Mouse (Mus musculus): ENCODE data around the gene Mpz.

DNA sequence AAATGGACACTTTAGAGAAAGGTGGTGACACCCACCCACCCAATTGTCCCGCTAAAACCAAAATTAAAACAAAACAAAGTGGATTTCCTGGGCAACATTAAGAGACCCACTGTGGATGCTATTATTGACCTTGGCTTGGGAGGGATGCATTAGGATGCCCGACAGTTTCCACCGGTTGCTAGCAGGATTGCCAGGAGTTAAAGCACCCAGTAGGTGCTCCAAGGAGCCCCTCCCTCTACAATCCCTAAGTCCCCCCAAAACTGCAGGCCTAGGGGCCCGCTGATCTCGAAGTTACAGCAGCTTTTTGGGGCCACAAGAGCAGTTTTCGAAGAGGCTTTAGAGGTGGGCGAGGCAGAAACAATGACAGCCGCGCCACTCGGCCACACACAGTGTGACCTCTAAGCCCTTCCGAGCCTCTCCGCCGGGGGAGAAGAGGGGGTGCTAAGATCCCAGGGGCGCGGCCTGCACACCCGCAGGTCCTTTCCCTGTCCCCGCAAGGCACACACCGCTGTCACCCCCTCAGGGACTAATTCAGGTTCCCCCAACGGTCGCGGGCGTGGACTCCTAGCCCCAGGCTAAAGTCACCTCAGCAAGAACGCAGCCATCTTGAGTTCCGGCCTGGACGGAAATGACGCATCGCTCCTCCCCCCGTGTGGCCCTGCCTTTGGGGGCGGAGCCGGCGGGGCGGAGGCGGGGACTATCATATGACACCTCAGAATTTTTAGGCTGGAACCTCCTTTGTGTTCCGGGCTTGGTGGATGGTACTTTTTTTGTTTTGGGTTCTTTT, at the start of gene Mpz, which contains the start of gene Sdhc:
- TF ChIP-seq CTCF (IDR thresholded peaks at IDR 0.05; ENCODE audit: low read depth) (no peak), EP300 (IDR thresholded peaks at IDR 0.05; ENCODE audit: low read depth) (no peak)

Measured in heart, postnatal 0 days (tissue).